Mouse (Mus musculus) liver, adult (tissue): ENCODE measurements around the gene Atp5j.

Source experiments
- GATA4 ChIP-seq: IDR thresholded peaks from 2 replicates; pipeline ENCODE4 v1.6.1; 2014; ENCODE audit warnings: mild to moderate bottlenecking, low read length; ENCODE audit not compliant: insufficient replicate concordance

The Atp5j gene

DNA sequence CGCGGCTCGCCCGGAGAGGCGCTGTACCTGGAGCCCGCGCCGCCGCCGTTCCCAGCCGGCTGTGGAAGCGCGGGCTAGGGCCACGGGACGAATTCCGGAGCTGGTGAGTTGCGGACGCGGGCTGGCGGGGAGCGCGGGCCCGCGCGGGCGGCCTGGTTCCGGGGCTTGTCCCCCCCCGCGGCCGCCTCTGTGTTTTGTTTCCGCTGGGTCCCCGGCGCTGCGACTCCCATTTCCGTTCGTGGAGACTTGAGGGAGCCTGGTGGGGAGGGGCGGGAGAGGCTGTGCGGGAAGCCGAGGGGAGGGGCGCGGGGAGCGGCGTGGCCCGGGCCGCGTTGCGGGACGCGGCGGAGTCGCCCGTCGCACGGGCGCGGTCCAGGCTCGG lies at the start of gene Atp5j:
Gene Atp5j, minus strand, starts transcription at position 185 of the 382 bp plus-strand sequence.
- no peak for TF ChIP-seq GATA4

DNA sequence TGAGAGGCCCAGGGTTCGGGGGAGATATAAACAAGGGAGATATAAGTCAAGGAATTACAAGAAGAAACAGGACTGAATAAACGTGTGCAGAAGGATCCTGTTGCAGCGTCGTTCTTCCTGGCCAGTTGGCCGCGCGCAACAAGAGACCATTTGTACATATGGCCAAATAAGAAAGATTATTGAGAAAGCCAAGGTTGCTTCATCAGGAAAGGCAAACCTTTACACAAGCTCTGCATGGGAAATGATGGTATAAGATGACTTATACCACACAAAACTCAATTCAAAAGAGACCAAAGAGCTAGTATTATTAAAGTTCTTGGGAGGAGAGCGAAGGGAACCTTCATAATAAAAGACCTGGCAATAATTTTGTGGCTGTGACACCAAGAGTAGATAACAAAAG lies 49.1 kb upstream of the Atp5j start:
- no peak for TF ChIP-seq GATA4

DNA sequence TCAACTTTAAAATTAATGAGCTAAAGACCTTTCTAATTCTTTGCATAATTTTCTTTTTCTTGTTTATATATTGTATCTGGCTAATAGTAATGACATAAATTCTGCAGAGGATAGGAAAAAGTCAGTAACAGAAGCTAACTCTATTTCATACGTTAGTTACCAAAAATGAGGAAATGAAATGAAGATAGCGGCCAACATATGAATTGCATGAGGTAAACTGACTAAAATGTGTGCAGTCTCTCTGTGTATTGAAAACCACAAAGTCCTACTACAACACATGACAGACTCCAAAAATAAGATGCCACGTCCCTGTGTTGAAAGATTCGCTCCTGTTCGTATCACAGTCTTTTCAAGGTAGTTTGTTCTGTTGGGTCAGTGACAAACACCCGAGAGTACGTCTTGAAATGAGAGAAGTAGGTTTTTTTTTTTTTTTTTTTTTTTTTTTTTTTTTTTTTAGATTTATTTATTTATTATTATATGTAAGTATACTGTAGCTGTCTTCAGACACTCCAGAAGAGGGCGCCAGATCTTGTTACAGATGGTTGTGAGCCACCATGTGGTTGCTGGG lies 46.4 kb upstream of the Atp5j start:
- TF ChIP-seq GATA4 = no peak

- TF ChIP-seq GATA4 = no peak
Observed at GRCm38 (mm10) chr16:84881168-84881567, 45.7 kb upstream of the Atp5j start.

DNA sequence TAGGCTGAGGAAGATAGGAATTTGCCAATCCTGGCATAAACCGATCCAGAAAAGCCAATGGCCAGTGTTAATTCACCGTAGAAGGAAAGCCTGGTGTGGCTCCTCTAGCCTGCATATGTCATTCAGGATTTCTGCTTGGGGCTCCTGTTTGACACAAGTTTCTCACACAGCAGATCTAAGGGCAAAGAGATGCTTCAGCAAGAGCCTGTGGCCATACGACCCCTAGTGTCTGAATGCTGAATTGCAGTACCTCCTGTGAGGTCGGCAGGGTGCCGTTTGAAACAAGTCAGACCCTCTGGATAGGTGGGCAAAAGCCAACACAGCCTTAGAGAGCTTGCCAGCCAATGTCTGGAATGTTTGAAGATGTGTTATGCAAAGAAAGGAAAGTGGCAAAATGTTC lies 43.7 kb upstream of the Atp5j start:
- no peak for TF ChIP-seq GATA4

DNA sequence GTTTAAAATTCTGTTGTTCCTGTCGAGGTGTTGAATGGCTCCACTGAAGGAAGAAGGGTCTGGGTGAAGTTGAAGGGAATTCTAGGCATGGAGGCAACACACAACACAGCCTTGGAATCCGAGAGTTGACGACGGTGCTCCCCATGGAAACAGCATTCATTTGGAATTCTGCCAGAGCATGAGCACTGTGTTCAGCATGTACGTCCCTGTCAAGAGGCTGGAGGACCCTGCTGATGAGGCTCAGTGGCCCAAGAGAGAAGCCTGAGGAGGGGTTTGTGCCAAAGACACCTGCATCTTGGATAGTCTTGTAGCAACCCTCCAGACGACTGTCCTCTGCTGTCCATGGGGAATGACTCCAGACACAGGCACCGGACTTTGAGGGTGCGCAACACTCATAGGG lies 40.7 kb upstream of the Atp5j start:
- no peak for TF ChIP-seq GATA4

GRCm38 (mm10) chr16:84875718-84876035 lies 40.3 kb upstream of the Atp5j start:
- no peak for TF ChIP-seq GATA4

GRCm38 (mm10) chr16:84875012-84875717 lies 39.7 kb upstream of the Atp5j start:
- TF ChIP-seq GATA4 = no peak

DNA sequence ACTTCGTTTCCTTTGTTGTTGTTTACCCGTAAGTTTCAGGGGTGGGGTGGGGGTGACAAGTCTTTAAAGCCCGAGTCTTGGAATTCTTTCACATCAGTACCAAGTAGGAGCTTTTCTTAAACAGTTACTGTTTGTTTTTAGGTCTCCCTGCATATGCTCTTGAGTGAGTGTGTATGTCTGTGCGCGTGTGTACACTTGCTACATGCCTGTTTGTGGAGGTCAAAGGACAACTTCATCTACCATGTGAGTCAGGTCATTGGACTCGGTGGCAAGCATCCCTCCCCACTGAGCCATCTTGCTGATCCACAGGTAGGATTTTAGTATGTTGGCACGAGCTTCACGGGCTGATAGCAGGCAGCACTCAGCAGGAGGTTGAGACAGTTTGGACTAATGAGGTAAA lies 38.4 kb upstream of the Atp5j start:
- no peak for TF ChIP-seq GATA4

- no peak for TF ChIP-seq GATA4
Observed at GRCm38 (mm10) chr16:84864656-84865055, 29.2 kb upstream of the Atp5j start.

DNA sequence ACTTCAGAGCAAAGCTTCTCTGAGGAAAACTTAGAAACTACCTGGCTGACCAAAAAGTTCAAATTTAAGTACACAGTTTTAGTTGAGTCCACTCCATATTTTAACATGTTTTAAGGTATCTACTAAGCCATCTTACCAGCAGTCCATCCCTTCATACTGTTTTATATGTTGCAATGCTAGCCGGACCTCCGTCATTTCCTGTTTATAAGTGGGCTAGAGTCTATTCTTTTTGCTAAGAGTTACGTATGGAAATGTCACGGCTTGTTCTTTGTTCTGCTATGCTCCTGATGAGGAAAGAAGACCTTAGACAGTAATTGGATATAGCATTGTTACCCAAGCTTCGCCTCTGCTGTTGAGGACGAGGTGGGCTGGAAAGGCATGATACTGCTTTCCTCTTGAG lies 18.1 kb upstream of the Atp5j start:
- TF ChIP-seq GATA4 = no peak

DNA sequence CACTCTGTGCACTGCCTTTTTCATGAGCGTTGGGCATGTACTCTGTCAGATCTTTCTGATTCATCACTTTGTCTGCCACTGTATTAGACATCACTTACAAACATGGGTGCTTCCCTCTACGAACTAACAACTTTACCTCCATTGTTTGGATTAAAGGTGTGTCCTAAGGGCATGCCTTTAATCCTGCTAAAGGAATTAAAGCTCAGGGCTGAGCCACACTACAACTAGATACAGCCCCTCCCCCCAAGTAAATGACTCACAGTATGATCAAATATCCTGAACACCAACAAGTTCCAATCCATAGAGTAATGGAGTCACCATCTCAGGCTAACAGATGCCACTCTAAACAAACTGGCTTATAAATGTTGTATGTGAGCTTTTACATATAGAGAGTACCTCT lies 3.2 kb upstream of the Atp5j start:
- TF ChIP-seq GATA4 = no peak

DNA sequence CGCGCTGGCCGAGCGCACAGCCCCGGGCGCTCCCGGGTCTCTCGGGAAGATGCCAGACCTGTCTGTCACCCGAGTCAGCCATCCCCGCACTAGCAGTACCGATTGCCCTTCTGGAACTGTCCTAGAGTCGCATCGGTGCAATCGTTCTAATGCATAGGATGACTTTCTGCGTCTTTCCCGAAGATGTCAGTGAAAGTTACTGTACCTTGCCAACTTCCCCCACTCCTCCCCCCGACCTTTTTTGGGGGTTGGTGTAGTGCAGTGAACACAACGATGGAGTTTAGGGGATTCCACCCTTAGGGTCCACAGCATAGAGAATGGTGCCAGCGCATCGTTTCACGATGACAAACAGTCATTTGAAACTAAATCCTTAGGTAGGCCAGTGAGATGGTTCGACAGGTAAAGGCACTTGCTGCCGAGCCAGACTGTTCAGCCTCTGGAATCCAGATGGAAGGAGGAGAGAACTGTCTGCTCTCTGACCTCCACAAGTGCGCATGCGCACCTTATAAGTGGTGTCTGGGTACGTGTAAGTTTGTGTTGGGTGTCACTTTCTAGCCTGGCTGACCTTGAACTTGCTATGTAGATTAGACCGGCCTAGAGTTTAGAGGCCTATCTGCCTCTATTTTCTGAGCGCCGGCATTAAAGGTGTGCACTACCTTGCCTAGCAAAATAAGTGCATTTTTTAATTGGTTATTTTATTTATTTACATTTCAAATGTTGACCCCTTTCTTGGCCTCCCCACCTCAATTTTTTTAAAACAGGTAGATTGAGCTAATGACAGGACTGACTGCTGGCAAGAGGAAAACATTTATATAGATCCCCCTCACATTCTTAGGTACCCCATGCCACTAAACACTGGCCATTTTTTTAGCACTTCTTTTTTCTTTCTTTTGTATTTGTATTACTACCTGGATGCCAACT lies 658 bp upstream of the Atp5j start:
- TF ChIP-seq GATA4 = no peak

DNA sequence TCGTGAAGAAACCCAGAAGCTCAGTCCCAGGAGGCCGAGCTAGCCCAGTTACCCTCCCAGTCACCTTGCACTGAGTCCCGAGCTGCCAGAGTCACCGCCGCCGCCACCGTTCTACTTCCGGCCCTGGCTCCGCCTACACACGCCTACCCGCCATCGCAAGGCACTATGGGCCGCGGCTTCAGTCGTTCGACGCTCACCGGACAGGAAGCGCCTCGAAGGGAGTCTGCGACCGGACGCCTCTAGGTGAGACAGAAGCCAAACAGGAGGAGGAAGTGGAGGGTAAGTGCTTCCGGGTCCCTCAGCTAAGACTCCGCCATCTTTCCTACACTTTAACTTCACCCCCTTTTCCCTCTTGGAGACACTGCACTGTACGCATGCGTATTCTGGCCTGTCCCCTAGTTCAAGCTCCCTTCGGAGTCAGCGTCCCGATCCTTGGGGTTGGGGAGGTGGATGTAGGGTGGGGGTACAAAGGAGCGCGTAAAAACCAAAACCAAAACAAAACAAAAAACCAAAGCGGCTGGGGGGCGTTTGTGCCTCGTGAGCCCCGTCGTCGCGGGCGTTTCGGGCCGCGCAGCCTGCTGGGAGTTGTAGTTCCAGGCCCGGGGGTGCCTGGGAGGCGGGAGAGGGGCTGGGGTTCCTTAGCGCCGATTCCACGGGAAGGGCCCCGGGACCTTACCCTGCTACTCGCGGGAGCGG lies 532 bp downstream of the Atp5j start, which contains the start of gene Gabpa:
Gene Gabpa, plus strand, starts transcription at position 181 of the 696 bp plus-strand sequence.
- TF ChIP-seq GATA4 = 0 out of 2 replicates have a peak, but pooled peaks have one; percentile 23

DNA sequence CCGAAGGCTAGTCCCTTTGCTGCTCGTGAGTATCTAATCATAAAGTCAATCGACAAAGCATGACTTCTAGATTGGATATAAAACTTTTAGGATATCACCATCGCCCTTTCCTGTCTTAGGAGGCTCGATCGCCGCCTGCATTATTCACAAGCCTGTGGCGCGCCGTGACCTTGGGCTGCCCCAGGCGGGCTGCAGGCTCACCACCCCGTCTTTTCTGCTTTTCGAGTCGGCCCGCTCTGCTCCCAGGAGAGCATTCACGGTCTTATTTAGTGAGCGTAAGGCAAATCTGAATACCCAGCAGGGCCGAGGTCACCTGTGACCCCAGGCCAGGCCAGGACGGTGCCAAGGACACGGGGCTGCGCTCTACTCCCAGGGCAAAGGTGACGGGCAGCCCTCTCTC lies 1.1 kb downstream of the Atp5j start:
- no peak for TF ChIP-seq GATA4
